Mouse (Mus musculus): Measurements from ENCODE around the gene P4htm.

- TF ChIP-seq POLR2A (IDR thresholded peaks at IDR 0.05; ENCODE audit: low read depth, low read length) (no peak), CTCF (conservative IDR thresholded peaks at IDR 0.05; ENCODE audit: insufficient read depth, insufficient read length, low read depth, low read length) (no peak)
Observed at GRCm38 (mm10) chr9:108596998-108597764, at the start of gene P4htm.

All from kidney, adult 2 months (tissue).